Mouse (Mus musculus) heart, embryonic 13.5 days (tissue): ENCODE results near the gene Arid5a. TPM values are rescaled to one million over a fixed set of nuclear protein-coding genes. Genes with fewer than 3 reads are reported as not detected.

Source experiments
- microRNA-seq: library from miRNA; unstranded; fragments of <30 nt; microRNA quantifications from one replicate; pipeline ENCODE4, GENCODE M21; 2016
- polyA plus RNA-seq: library from polyadenylated mRNA; unstranded; fragments of >200 nt; fragmentation: Nextera tagmentation; extraction: Ambion mirVana; gene quantifications from 2 replicates; pipeline ENCODE4 v1.2.1, GENCODE M21; 2015

Gene Arid5a
- polyA plus RNA-seq, 1 experiment from 2014 or later = 12.7 TPM

Small RNA genes within 50 kb of the gene (microRNA-seq; reads per million reads assigned to microRNA genes)
- not detected for gene Mir6898

Other genes with a start within 250 kb of the Arid5a start
- gene Hs6st1, start 239.3 kb upstream of the Arid5a start, polyA plus RNA-seq = 4.2 and 4.4 TPM in 2 replicates
- gene Uggt1, start 63.0 kb upstream of the Arid5a start, polyA plus RNA-seq = 32.7 and 34.4 TPM in 2 replicates
- 3.7 and 4.7 TPM in 2 replicates for gene Neurl3, start 33.1 kb upstream of the Arid5a start, polyA plus RNA-seq
- gene Kansl3, start 61.4 kb downstream of the Arid5a start, polyA plus RNA-seq = 39.0 and 39.5 TPM in 2 replicates
- gene Fer1l5, start 64.6 kb downstream of the Arid5a start, polyA plus RNA-seq = 0.78 and 0.89 TPM in 2 replicates
- 44.2 and 49.5 TPM in 2 replicates for gene Lman2l, start 137.5 kb downstream of the Arid5a start, polyA plus RNA-seq
- gene Cnnm4, start 163.9 kb downstream of the Arid5a start, polyA plus RNA-seq = 6.3 and 6.7 TPM in 2 replicates
- gene Cnnm3, start 204.1 kb downstream of the Arid5a start, polyA plus RNA-seq = 2.0 and 2.4 TPM in 2 replicates
- 17.7 and 20.1 TPM in 2 replicates for gene Ankrd23, start 229.2 kb downstream of the Arid5a start, polyA plus RNA-seq
- not detected in 2 replicates for gene Gm42417, start 231.7 kb downstream of the Arid5a start, polyA plus RNA-seq
- gene Ankrd39, start 239.7 kb downstream of the Arid5a start, polyA plus RNA-seq = 23.6 and 27.2 TPM in 2 replicates